Mouse (Mus musculus) lung, postnatal 0 days (tissue): ENCODE data around the gene Nr2c1. TPM values are rescaled to one million over a fixed set of nuclear protein-coding genes. Genes with fewer than 3 reads are reported as not detected.

Source experiments
- ATAC-seq: fragments of 200-750 bp; cut with Nextera tagmentation; 2 replicates; pipeline ENCODE4 v1.8.0; 2017; ENCODE audit warnings: moderate library complexity
- DNase-seq: peaks from one replicate; pipeline ENCODE4 v3.0.0-alpha.2; 2016; ENCODE audit warnings: low spot score
- H3K27ac ChIP-seq: fragments of 300-500 bp; sonication (generic); 2 replicates; pipeline ENCODE4 v1.5.1; 2014; ENCODE audit warnings: antibody characterized with exemption, mild to moderate bottlenecking, low read length, mixed read lengths
- H3K27me3 ChIP-seq: fragments of 300-500 bp; sonication (generic); replicated peaks from 2 replicates; pipeline ENCODE4 v1.6.1; 2014; ENCODE audit warnings: low read length, mixed read lengths; ENCODE audit not compliant: insufficient read depth
- H3K36me3 ChIP-seq: fragments of 300-500 bp; sonication (generic); 2 replicates; pipeline ENCODE4 v1.6.1; 2014; ENCODE audit warnings: low read length, mixed read lengths; ENCODE audit not compliant: insufficient read depth
- H3K4me1 ChIP-seq: fragments of 300-500 bp; sonication (generic); 2 replicates; pipeline ENCODE4 v1.6.1; 2014; ENCODE audit warnings: antibody characterized with exemption, low read depth, low read length, mixed read lengths; ENCODE audit not compliant: insufficient read depth
- H3K4me2 ChIP-seq: fragments of 300-500 bp; sonication (generic); replicated peaks from 2 replicates; pipeline ENCODE4 v1.6.1; 2014; ENCODE audit warnings: low read depth, mild to moderate bottlenecking, low read length, moderate library complexity, mixed read lengths
- H3K4me3 ChIP-seq: fragments of 300-500 bp; sonication (generic); 2 replicates; pipeline ENCODE4 v1.5.1; 2014; ENCODE audit warnings: low read depth, low read length
- H3K9ac ChIP-seq: fragments of 300-500 bp; sonication (generic); replicated peaks from 2 replicates; pipeline ENCODE4 v1.6.1; 2014; ENCODE audit warnings: low read depth, mild to moderate bottlenecking
- H3K9me3 ChIP-seq: fragments of 300-500 bp; sonication (generic); 2 replicates; pipeline ENCODE4 v1.6.1; 2016; ENCODE audit warnings: low read length, mixed read lengths
- CTCF ChIP-seq: IDR thresholded peaks from 2 replicates; pipeline ENCODE4 v1.5.1; 2016; ENCODE audit warnings: antibody characterized with exemption, mild to moderate bottlenecking
- EP300 ChIP-seq: IDR thresholded peaks from 2 replicates; pipeline ENCODE4 v1.6.1; 2016; ENCODE audit warnings: antibody characterized with exemption, mild to moderate bottlenecking, control low read depth
- WGBS: fragments of 180-500 bp; shearing (Covaris S2); extraction: QIAGEN DNeasy Blood & Tissue Kit; methylation state at CpG from one replicate; pipeline ENCODE4 v1.1.7; 2014; 5-methylcytosine and 5-hydroxymethylcytosine counted together
- polyA plus RNA-seq: library from polyadenylated mRNA; unstranded; fragments of >200 nt; fragmentation: Nextera tagmentation; extraction: Ambion mirVana; gene quantifications from 2 replicates; pipeline ENCODE4 v1.2.1, GENCODE M21; 2015

Nr2c1 gene
- polyA plus RNA-seq, 1 experiment from 2014 or later, result 5.4 TPM

DNA sequence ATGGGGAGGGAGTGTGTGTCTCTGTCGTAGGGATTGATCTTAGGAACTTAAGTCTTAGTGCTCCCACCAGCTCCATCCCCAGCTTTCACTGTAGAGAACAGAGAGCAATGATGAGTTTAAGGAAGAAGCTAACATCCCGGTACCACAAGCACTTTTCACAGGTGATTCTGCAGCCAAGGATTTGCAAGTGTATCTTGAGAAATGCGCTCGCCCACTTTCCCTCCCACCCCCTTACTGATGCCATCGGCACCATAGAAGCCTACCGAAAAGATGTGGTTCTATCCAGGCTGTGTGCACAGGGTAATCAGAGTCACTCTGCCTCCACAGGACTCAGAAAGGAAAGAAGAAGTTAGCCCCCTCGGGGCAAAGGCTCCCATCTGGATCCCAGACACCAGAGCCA is 14.1 kb upstream of the Nr2c1 start:
- Histone ChIP-seq H3K36me3 (peaks cover 2% of the 10 kb centered on the region; the same call in 1 of the 2 replicates), H3K27ac (no peak overlapping the region), H3K4me1 (0 out of 2 replicates have a peak, but pooled peaks cover 3% of the 10 kb centered on the region), H3K9me3 (no peaks in the 10 kb centered on the region), H3K4me2 (no peak overlapping the region), H3K27me3 (no peaks in the 10 kb centered on the region), H3K4me3 (no peak overlapping the region), H3K9ac (no peak overlapping the region)
- no peak for TF ChIP-seq EP300
- no peak for TF ChIP-seq CTCF
- DNase-seq (no peak), ATAC-seq (no peak)
- WGBS, result 90% methylated on average over 7 of the region's 7 CpGs

DNA sequence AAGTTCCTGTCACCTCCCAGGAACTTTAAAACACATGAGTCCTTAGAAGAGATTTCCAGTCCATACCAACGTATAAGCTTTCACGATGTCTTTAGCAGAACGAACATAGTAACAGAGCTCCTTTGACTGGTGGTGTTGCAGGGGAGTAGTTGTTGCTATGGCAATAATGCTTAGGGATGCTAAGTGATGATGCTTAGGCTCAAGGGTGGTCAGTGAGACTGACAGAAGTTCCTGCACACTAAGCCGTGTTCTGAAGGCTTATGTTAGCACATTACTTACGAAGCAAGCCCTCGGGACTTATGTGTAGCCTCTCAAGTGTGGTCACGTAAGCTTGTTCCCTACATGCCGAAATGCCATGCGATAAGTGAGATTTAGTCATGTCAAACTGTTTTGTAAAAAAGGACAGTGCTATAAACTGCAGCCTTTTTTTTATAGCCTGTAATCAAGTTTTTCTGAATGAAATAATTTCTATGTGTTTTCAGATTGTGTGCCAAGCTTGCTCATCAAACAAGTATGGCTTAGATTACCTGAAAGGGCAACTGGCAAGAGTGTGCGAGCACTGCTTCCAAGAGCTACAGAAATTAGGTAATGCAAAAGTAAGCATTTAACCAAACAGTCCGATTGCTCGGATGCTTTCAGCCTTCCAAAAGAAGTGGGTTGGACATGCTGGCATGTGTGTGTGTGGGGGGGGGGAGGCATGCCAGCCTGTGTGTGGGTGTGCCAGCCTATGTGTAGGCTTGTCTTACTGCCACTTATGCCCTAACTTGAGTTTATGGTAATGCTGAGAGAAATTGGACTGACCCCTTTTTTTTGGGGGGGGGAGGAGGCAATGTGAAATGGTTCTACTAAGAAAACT is 13.1 kb upstream of the Nr2c1 start:
- no peak for DNase-seq
- no peak overlapping the region for H3K4me3 ChIP-seq
- H3K27me3 ChIP-seq, result no peaks in the 10 kb centered on the region
- no peak for ATAC-seq
- H3K4me2 ChIP-seq, result no peak overlapping the region
- H3K4me1 ChIP-seq, result no peaks in the 10 kb centered on the region
- 91% methylated on average over 12 of the region's 12 CpGs for WGBS
- H3K36me3 ChIP-seq, result peaks cover 3% of the 10 kb centered on the region; the same call in 1 of the 2 replicates
- no peak overlapping the region for H3K27ac ChIP-seq
- no peak overlapping the region for H3K9ac ChIP-seq
- no peak for TF ChIP-seq EP300
- TF ChIP-seq CTCF, result no peak
- no peaks in the 10 kb centered on the region for H3K9me3 ChIP-seq

DNA sequence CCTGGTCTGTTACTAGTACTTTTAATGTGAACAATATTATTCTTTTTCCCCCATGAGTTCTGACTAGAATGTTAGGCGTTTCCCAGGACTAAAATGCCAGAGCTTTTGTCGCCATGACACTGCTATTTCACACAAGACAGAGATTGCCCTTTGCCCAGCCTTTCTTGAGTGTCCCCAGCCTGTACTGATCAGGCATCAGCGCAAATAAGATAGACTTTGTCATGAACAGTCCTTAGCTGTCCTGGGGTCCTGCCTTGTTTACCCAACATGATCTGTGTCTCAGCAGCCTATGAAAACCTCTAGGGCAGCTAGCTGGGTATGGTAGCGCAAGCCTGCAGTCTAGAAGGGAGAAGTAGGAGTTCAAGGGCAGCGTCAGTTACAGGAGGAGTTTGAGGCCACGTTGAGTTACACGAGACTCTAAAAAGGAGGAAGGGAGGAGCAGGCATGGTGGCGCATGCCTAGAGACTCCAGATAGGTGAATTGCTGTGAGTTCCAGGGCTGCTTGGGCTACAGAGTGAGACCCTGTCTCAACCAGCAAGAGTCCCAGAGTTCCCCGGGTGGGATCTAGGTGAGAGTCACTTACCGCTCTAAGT is 8.8 kb upstream of the Nr2c1 start:
- WGBS, result 89% methylated on average over 10 of the region's 10 CpGs
- H3K4me2 ChIP-seq, result no peak overlapping the region
- no peak overlapping the region for H3K27ac ChIP-seq
- H3K36me3 ChIP-seq, result peaks cover 15% of the 10 kb centered on the region
- TF ChIP-seq EP300 (no peak), CTCF (no peak)
- H3K9me3 ChIP-seq, result no peaks in the 10 kb centered on the region
- no peak for ATAC-seq
- no peak overlapping the region for H3K9ac ChIP-seq
- H3K4me1 ChIP-seq, result no peaks in the 10 kb centered on the region
- no peak overlapping the region for H3K4me3 ChIP-seq
- no peak for DNase-seq
- no peaks in the 10 kb centered on the region for H3K27me3 ChIP-seq

DNA sequence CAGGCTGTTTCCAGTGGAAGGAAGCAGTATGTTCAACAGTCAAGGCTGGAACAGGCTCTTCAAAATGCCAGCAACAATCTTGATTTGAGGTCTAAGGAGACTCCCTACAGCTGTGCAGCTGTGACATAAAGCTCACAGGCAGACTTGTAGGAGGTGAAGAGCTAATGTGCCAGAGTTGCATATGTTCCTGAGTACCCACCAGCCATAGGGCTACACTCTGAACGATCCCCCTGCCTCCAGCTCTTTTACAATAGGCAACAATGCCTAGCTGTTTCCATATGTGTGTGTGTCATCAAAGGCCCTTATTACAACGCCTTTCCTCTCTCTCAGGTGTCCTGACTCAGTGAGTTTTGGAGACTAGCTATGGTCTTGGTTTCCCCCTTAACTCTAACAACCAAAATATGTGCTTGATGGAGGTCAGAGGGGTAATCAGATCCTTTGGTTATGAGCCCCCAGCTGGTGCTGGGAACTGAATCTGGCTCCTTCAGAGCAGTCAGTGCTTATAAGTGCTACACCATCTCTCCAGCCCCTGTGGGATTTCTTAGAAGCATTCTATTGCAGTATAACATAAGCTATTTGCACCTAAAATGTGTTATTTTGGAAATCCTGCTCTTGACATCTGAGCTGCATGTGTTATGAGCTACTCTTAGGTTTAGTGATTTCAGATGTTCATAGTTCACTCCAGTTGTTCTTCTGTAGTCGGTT is 7.4 kb upstream of the Nr2c1 start:
- H3K4me3 ChIP-seq, result no peak overlapping the region
- H3K27ac ChIP-seq, result no peak overlapping the region
- no peaks in the 10 kb centered on the region for H3K9me3 ChIP-seq
- no peak for DNase-seq
- H3K36me3 ChIP-seq, result peaks cover 15% of the 10 kb centered on the region
- H3K9ac ChIP-seq, result no peak overlapping the region
- ATAC-seq, result no peak
- WGBS, result 84% methylated on average over 3 of the region's 3 CpGs
- H3K4me2 ChIP-seq, result no peak overlapping the region
- no peaks in the 10 kb centered on the region for H3K27me3 ChIP-seq
- TF ChIP-seq CTCF, result no peak
- TF ChIP-seq EP300, result no peak
- no peaks in the 10 kb centered on the region for H3K4me1 ChIP-seq

DNA sequence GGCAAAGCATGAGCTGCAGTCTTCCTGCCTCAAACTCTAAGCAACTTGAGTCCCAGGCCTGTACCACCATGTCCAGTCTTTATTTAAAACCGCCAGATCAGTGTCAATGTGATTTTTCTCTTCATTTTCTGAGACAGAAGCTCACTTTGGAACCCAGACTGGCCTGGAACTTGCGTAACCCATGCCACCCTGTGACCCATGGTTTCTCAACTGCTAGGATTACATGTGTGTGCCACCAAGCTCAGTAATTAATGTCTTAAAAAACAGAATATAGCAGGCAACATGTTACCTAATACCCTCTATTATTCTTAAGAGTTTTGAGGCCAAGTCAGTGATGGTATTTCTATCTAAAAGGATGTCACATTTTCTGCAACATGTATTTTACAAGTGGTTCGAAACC is 5.4 kb upstream of the Nr2c1 start:
- ATAC-seq (no peak), DNase-seq (no peak)
- Histone ChIP-seq H3K4me3 (no peak overlapping the region), H3K4me2 (no peak overlapping the region), H3K9ac (no peak overlapping the region), H3K27me3 (no peaks in the 10 kb centered on the region), H3K4me1 (no peaks in the 10 kb centered on the region), H3K9me3 (no peaks in the 10 kb centered on the region), H3K27ac (no peak overlapping the region), H3K36me3 (peaks cover 15% of the 10 kb centered on the region)
- TF ChIP-seq CTCF, result no peak
- no peak for TF ChIP-seq EP300
- 93% methylated on average over 3 of the region's 3 CpGs for WGBS

DNA sequence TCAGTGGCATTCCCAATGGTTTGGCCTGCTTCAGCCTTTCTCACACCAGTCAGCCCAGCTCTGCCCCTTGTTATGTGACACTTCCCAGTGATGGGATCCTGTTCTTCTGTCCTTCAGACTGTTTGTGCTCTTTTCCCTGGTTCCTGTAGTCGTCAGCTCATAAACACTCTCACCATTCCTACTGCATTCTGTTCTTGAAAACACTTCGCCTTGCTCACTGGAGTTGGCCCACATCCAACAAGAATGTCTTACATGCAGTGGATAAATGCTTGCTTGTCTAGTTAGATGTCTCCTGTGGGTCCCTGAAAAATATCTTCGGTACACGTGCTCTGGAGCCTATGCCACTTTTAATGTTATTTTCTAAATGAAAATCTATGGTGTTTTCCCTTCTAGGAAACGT is 3.2 kb upstream of the Nr2c1 start:
- no peaks in the 10 kb centered on the region for H3K27me3 ChIP-seq
- TF ChIP-seq CTCF (no peak), EP300 (no peak)
- no peak overlapping the region for H3K9ac ChIP-seq
- no peak overlapping the region for H3K4me2 ChIP-seq
- peak; percentile 61 for DNase-seq
- H3K4me3 ChIP-seq, result no peak overlapping the region
- H3K4me1 ChIP-seq, result peaks cover 4% of the 10 kb centered on the region; the same call in 1 of the 2 replicates
- no peak overlapping the region for H3K27ac ChIP-seq
- H3K36me3 ChIP-seq, result peaks cover 11% of the 10 kb centered on the region; the same call in 1 of the 2 replicates
- WGBS, result 48% methylated on average over 5 of the region's 5 CpGs
- no peaks in the 10 kb centered on the region for H3K9me3 ChIP-seq
- no peak; the same call in 1 of the 2 replicates for ATAC-seq
